Mouse (Mus musculus) adrenal gland, postnatal 0 days (tissue): ENCODE measurements around the gene Cfap58. TPM values are rescaled to one million over a fixed set of nuclear protein-coding genes. Genes with fewer than 3 reads are reported as not detected.

ENCODE experiments used
- microRNA-seq: library from miRNA; unstranded; fragments of <30 nt; microRNA quantifications from one replicate; pipeline ENCODE4, GENCODE M21; 2016; ENCODE audit warnings: borderline replicate concordance; ENCODE audit not compliant: insufficient number of aligned reads
- polyA plus RNA-seq: library from polyadenylated mRNA; unstranded; fragments of >200 nt; fragmentation: Nextera tagmentation; extraction: Ambion mirVana; gene quantifications from 2 replicates; pipeline ENCODE4 v1.2.1, GENCODE M21; 2015

The Cfap58 gene
- not detected in 2 replicates for polyA plus RNA-seq

DNA sequence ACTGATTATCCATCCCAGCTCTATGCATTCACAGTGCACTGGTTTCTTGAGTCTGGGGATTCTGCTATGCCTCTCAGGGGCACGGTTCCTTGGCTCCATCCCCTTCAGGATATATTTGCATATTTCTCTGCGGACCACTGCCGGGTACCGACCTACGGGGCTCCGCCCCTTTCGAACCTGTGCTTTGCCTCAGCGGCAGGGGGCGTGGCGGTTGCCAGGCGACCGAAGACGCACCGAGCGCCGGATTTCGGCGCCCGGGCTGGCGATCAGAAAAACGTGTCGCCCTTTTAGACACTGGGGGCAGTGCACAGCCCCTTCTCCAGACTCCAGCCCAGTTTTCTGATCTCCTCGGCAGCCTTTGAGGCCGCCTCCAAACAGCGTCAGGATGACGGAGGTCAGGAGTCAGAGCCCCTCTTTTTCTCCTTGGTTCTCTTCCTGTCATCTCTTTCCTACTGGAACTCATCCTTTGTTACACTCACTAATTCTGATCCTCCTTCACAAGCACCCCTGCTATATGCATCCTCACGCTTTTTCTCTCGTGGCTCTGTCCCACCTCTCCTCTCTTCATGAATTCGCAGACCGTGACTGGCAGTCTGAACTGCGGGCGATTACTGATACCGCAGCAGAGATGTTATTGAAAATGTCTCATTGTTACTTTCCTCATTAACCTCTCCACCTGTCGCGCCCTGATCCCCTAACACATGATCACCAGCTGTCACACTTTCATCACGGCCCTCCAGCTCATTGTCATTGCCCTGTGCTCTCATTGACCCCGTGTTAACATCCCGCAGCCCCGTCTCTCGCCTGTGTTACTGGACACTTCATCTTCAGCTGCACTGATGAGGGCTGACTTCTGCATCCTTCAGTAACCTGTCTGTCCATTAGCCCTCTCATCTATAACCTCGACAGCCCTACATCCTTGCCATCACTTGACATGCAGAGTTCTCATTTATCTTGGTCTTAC lies at the start of gene Cfap58:
TSS of gene Cfap58 (plus strand) at position 233 of the 964 bp plus-strand sequence.

DNA sequence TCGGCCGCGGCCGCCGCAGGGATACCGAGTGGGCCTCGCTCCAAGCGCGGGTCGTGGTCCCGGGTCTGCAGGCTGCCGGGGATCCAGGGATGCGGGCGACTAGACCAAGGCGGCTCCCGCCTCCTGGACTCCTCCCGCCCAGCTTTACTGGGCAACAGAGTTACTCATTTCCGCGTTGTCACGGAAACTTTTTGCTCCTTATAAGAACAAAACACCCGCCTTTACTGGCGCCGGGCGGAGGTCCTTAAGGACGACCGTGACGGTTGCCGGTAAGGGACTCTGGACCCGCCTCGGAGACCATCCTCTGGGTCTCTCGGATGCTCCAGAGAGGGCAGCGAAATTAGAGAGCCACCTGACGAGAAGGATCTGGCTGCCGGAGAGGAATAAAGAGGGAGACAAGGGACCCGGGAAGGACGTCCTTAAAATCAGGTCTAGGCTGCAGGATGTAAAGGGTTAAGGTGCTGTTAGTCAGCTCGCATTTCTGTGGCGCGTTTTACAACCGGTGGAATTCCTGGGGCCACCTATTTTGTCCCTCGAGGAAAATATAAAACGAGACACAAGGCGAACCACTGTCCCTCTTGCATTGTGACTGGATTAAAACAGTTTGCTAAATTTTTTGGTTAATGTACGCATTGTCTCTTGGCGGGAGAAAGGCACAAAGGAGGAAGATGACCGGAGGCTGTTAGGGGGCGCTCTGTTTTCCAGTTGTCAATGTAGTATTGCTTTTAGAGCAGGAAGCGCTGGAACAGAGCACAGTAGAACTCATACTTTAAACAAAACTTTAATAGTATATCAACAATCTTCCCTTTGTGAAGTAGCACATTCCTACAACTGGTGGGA lies 18.1 kb upstream of the Cfap58 start, which contains the start of the genes Cfap43 and Itprip:
TSS of gene Cfap43 (minus strand) at position 162 of the 840 bp plus-strand sequence.
TSS of gene Itprip (minus strand) at position 174 of the 840 bp plus-strand sequence.

Small RNA genes lying within 50 kb of the gene (microRNA-seq; reads per million reads assigned to microRNA genes)
- not detected for gene Gm22240

Other genes starting within 250 kb of the Cfap58 start
- 0.88 and 0.93 TPM in 2 replicates for gene Col17a1, start 245.6 kb upstream of the Cfap58 start, polyA plus RNA-seq
- gene Sfr1, start 206.0 kb upstream of the Cfap58 start, polyA plus RNA-seq, result 196 and 214 TPM in 2 replicates
- gene Gsto1, start 82.7 kb upstream of the Cfap58 start, polyA plus RNA-seq, result 132 and 193 TPM in 2 replicates
- gene Gsto2, start 72.1 kb upstream of the Cfap58 start, polyA plus RNA-seq, result 1.8 TPM in 2 replicates
- 0.08 and 0.09 TPM in 2 replicates for gene Cfap43, start 18.4 kb upstream of the Cfap58 start, polyA plus RNA-seq
- gene Itprip, start 18.4 kb upstream of the Cfap58 start, polyA plus RNA-seq, result 8.6 and 9.2 TPM in 2 replicates